Mouse (Mus musculus) intestine, postnatal 0 days (tissue): ENCODE measurements at regions not wholly inside any gene's neighbourhood (a gene's known extent, or its start where the extent isn't known, plus 50 kb on each side); places are given as distances from the start of the nearest gene placed in this dataset.
"Not testable (repeated sequence)": the region's sequence is repeated elsewhere in the genome, so short reads cannot be mapped to it uniquely, and the experiment has no call there.

Experiments
- ATAC-seq: fragments of 200-750 bp; cut with Nextera tagmentation; 2 replicates; pipeline ENCODE4 v1.8.0; 2017; ENCODE audit warnings: mild to moderate bottlenecking, moderate TSS enrichment, moderate library complexity
- H3K27ac ChIP-seq: fragments of 300-500 bp; sonication (generic); 2 replicates; pipeline ENCODE4 v1.5.1; 2014; ENCODE audit warnings: mild to moderate bottlenecking, low read depth, low read length, moderate library complexity
- H3K27me3 ChIP-seq: fragments of 300-500 bp; sonication (generic); replicated peaks from 2 replicates; pipeline ENCODE4 v1.6.1; 2014; ENCODE audit warnings: low read length, mixed read lengths; ENCODE audit not compliant: control insufficient read depth, insufficient read depth
- H3K36me3 ChIP-seq: fragments of 300-500 bp; sonication (generic); 2 replicates; pipeline ENCODE4 v1.6.1; 2014; ENCODE audit warnings: mild to moderate bottlenecking, moderate library complexity; ENCODE audit not compliant: control insufficient read depth, insufficient read depth
- H3K4me1 ChIP-seq: fragments of 300-500 bp; sonication (generic); replicated peaks from 2 replicates; pipeline ENCODE4 v1.6.1; 2014; ENCODE audit warnings: antibody characterized with exemption, low read length, mixed read lengths; ENCODE audit not compliant: control insufficient read depth, insufficient read depth
- H3K4me2 ChIP-seq: fragments of 300-500 bp; sonication (generic); replicated peaks from 2 replicates; pipeline ENCODE4 v1.6.1; 2014; ENCODE audit warnings: low read depth, mild to moderate bottlenecking, moderate library complexity
- H3K4me3 ChIP-seq: fragments of 300-500 bp; sonication (generic); 2 replicates; pipeline ENCODE4 v1.5.1; 2014; ENCODE audit warnings: low read depth, low read length
- H3K9ac ChIP-seq: fragments of 300-500 bp; sonication (generic); 2 replicates; pipeline ENCODE4 v1.6.1; 2014; ENCODE audit warnings: mild to moderate bottlenecking, low read depth, low read length
- H3K9me3 ChIP-seq: fragments of 300-500 bp; sonication (generic); 2 replicates; pipeline ENCODE4 v1.6.1; 2016; ENCODE audit warnings: mixed run types; ENCODE audit not compliant: control insufficient read depth
- CTCF ChIP-seq: sonication (generic); IDR thresholded peaks from 2 replicates; pipeline ENCODE4 v1.5.1; 2016; ENCODE audit warnings: low read depth, mild to moderate bottlenecking, control low read depth, antibody characterized with exemption, moderate library complexity
- WGBS: fragments of 180-500 bp; shearing (Covaris S2); extraction: QIAGEN DNeasy Blood & Tissue Kit; methylation state at CpG from one replicate; pipeline ENCODE4 v1.1.7; 2014; 5-methylcytosine and 5-hydroxymethylcytosine counted together

DNA sequence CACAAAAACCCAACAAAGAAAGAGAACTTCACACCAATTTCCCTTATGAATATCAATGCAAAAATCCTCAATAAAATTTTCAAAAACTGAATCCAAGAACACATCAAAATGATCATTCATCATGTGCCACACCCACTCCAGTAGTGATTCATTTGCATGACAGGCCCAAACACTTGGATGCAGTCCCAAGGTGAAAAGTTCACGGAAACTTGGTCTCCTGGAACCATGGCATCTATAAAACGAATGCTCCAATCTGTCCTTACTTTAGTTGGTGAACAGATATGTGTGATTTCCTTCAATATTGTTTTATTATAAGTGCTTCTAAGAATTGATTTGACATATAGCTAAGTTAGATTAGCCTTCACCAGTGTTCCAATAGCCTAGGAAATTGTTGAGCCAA lies 343.3 kb downstream of the Gm8797 start:
- no peaks in the 10 kb centered on the region for H3K36me3 ChIP-seq
- no peak overlapping the region for H3K4me2 ChIP-seq
- no peaks in the 10 kb centered on the region for H3K27me3 ChIP-seq
- 85% methylated on average over 2 of the region's 2 CpGs for WGBS
- H3K9ac ChIP-seq, result no peak overlapping the region
- ATAC-seq, result no peak
- H3K27ac ChIP-seq, result no peak overlapping the region
- no peak for TF ChIP-seq CTCF
- no peak overlapping the region for H3K4me3 ChIP-seq
- H3K9me3 ChIP-seq, result no peaks in the 10 kb centered on the region
- H3K4me1 ChIP-seq, result no peaks in the 10 kb centered on the region

DNA sequence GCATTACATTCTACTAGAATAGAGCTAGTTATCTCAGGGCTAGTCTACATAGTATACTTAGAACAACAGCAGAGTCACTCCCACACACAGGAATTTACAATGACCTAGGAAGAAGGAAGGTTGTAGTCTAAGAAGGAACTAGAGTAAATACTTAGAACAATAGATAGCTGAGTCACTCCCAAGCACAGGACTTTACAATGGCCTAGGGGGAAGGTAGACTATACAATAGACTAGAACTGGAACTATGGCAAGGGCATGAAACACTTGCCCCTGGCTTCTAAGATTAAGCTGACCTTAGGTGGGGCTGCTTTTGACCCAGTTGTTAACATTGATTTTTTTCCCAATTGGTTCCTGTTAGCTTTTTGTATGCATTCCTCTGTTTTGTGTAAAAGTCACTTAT lies 343.8 kb downstream of the Gm8797 start:
- not testable (repeated sequence) for H3K9ac ChIP-seq, H3K9me3 ChIP-seq, H3K4me1 ChIP-seq, H3K27ac ChIP-seq, H3K4me2 ChIP-seq, H3K4me3 ChIP-seq, H3K27me3 ChIP-seq, ATAC-seq, H3K36me3 ChIP-seq

DNA sequence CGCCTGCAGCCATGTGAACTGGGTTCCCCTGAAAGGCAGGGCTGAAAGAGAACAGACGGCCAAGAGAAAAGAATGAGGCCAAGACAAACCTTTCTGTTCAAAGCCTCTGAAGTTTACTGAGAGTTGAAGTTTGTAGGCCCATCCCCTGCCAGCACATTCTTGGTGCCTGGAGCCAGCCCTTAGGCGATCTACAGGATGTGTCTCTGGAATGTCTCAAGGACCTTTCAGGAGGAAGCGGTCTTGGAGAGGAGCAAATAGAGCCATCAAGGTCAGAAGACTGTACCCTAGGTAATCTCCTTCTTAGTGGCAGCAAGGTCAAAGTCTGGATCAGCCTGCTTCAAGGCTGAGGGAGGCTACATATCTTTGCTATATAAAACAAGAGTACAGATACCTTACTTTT lies 350.3 kb downstream of the Gm8797 start:
- no peaks in the 10 kb centered on the region for H3K4me1 ChIP-seq
- WGBS, result 62% methylated on average over 4 of the region's 4 CpGs
- no peak overlapping the region for H3K9ac ChIP-seq
- H3K36me3 ChIP-seq, result no peaks in the 10 kb centered on the region
- TF ChIP-seq CTCF, result no peak
- no peaks in the 10 kb centered on the region for H3K27me3 ChIP-seq
- H3K9me3 ChIP-seq, result no peaks in the 10 kb centered on the region
- H3K27ac ChIP-seq, result no peak overlapping the region
- H3K4me3 ChIP-seq, result no peak overlapping the region
- no peak for ATAC-seq
- no peak overlapping the region for H3K4me2 ChIP-seq

DNA sequence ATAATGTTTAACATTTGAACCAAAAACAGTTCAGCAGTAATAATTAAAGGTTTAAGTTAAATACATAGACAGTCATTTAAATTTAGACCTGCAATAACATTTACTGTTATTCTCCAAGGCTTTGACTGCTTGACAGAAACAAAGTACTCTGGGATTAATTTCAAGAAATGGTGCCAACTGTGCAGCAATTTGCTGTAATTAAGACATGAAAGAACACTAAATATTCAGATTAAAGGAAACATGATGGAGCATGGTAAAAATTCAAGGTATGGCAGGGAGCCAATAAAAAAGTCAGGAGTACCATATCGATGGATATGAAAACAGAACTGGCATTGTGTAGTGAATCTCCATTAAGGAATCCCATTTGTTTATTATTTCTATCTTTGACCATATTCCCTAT lies 352.3 kb downstream of the Gm8797 start:
- no peak overlapping the region for H3K4me3 ChIP-seq
- H3K9ac ChIP-seq, result no peak overlapping the region
- no peak overlapping the region for H3K4me2 ChIP-seq
- no peak for ATAC-seq
- no peak for TF ChIP-seq CTCF
- H3K9me3 ChIP-seq, result no peaks in the 10 kb centered on the region
- no peaks in the 10 kb centered on the region for H3K27me3 ChIP-seq
- H3K4me1 ChIP-seq, result no peaks in the 10 kb centered on the region
- no peak overlapping the region for H3K27ac ChIP-seq
- no peaks in the 10 kb centered on the region for H3K36me3 ChIP-seq
- 72% methylated on average over 1 of the region's 1 CpGs for WGBS

DNA sequence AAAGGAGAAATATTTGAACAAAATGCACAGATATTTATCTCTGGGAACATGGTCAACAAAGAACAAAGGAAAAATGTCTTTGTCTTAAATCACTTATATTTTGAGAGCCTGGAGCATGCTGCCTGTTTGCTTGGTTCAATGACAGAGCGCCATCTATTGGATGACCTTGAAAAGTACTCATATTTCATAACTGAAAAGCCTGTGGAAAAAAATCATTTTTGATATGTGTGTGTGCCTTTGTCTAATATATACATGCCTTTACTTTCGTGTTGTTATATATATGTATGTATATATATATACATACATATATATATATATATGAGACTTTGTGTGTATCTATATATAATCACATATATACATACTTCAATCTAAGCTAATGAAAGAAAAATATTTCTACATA lies 356.1 kb downstream of the Gm8797 start:
- H3K4me3 ChIP-seq, result no peak overlapping the region
- peak; percentile 66 for TF ChIP-seq CTCF
- H3K9ac ChIP-seq, result no peak overlapping the region
- no peaks in the 10 kb centered on the region for H3K9me3 ChIP-seq
- H3K27ac ChIP-seq, result no peak overlapping the region
- 9% methylated on average over 2 of the region's 2 CpGs for WGBS
- H3K36me3 ChIP-seq, result no peaks in the 10 kb centered on the region
- no peaks in the 10 kb centered on the region for H3K27me3 ChIP-seq
- no peak for ATAC-seq
- H3K4me1 ChIP-seq, result no peaks in the 10 kb centered on the region
- no peak overlapping the region for H3K4me2 ChIP-seq

DNA sequence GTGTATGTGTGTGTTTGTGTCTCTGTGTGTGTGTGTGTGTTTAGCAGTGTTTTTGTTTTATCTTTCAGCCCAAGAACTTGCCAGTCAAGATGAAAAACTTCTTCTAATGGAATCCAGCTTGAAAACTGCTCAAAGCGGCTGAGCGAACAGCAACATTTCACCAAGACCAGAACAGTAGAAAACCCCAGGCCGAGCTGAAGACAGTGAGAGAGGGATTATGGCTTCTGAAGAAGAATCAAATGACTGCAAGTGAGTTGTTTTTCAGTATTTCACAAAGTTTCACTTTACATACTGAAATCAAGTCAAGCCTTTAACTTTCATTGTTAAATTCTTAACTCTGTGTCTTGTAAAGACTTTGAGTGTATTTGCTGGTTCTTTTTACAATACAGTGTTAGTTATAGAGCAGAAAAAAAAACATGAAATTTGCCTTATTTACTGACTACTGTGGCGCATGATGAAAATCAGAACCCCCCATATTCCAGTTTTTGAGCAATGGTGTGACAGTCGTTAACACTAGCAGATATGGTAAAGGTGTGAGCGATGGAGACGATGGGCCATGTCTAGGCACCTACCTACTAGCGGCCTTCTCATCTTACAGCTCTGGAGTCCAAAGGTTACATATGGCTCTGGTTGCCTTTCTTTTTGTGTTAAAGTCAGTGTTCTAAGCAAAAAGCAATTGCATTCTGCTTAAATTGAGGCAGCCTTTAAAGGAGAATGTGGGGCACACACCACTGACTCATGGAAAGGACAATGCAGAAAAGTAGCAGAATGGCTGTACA lies 357.0 kb downstream of the Gm8797 start:
- Histone ChIP-seq H3K27me3 (no peaks in the 10 kb centered on the region), H3K9ac (no peak overlapping the region)

DNA sequence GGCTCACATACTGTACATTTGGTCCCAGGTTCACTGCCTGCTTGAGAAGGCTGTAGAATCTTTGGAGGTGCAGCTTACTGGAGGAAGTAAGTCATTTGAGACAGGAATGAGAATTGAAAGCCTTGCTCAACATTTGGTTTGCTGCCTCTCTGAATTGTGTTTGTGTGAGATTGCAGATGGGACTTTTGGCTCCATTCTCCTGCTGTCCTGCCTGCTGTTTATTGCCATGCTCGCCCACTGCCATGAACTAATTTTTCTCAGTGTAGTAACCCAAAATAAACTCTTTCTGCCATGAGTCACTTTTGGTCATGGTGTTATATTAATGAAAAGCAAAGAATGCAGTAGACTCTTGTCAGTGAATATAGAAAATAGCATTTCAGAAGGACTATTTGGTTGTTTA lies 368.1 kb downstream of the Gm8797 start:
- Histone ChIP-seq H3K9ac (no peak overlapping the region), H3K4me2 (no peak overlapping the region), H3K4me3 (no peak overlapping the region), H3K36me3 (no peaks in the 10 kb centered on the region), H3K27ac (no peak overlapping the region), H3K9me3 (no peaks in the 10 kb centered on the region), H3K4me1 (no peaks in the 10 kb centered on the region), H3K27me3 (no peaks in the 10 kb centered on the region)
- WGBS, result 74% methylated on average over 1 of the region's 1 CpGs
- no peak for ATAC-seq
- TF ChIP-seq CTCF, result no peak

More for the DNA sequence above, 357.0 kb downstream of the Gm8797 start:
- Histone ChIP-seq H3K4me1 (no peaks in the 10 kb centered on the region), H3K4me2 (no peak overlapping the region), H3K4me3 (no peak overlapping the region), H3K27ac (no peak overlapping the region), H3K36me3 (no peaks in the 10 kb centered on the region), H3K9me3 (no peaks in the 10 kb centered on the region)
- WGBS, result 81% methylated on average over 8 of the region's 8 CpGs
- no peak for ATAC-seq
- TF ChIP-seq CTCF, result no peak

DNA sequence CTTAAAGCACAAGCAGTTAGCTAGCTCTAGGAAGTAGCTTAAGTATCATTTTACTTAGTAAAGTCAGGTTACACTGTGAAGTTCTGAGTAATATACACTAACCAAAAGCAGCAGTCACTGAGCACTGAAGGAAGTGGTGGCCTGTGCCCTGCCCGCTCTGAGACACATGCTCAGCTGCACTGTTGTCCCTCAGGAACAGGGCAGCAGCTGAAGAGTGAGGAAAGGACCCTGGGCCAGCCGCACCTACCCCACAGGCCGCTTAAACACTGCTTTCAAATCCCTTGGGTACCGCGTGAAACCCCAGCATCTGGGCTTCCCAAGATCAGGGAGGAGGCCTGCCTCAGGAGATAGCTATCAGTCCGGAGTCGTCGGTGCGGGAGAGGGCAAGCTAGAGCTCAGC lies 385.1 kb downstream of the Gm8797 start:
- H3K36me3 ChIP-seq, ATAC-seq, H3K4me1 ChIP-seq, H3K9me3 ChIP-seq, H3K4me2 ChIP-seq, H3K27me3 ChIP-seq, H3K9ac ChIP-seq, H3K27ac ChIP-seq, H3K4me3 ChIP-seq: not testable (repeated sequence)
- 79% methylated on average over 9 of the region's 9 CpGs for WGBS
